Mouse (Mus musculus) heart, embryonic 16.5 days (tissue): ENCODE measurements around the gene Cpn2. TPM values are rescaled to one million over a fixed set of nuclear protein-coding genes. Genes with fewer than 3 reads are reported as not detected.

Source experiments
- ATAC-seq: fragments of 200-750 bp; cut with Nextera tagmentation; replicated peaks from 2 replicates; pipeline ENCODE4 v1.8.0; 2017; ENCODE audit warnings: moderate number of reproducible peaks; ENCODE audit not compliant: insufficient read depth, low FRiP score; ENCODE audit errors: extremely low read depth
- H3K27ac ChIP-seq: fragments of 300-500 bp; sonication (generic); 2 replicates; pipeline ENCODE4 v1.5.1; 2014; ENCODE audit warnings: mild to moderate bottlenecking, low read length, control low read depth, moderate library complexity
- H3K27me3 ChIP-seq: fragments of 300-500 bp; sonication (generic); 2 replicates; pipeline ENCODE4 v1.6.1; 2014; ENCODE audit warnings: low read length, mixed read lengths; ENCODE audit not compliant: control insufficient read depth, insufficient read depth
- H3K36me3 ChIP-seq: fragments of 300-500 bp; sonication (generic); 2 replicates; pipeline ENCODE4 v1.6.1; 2014; ENCODE audit not compliant: control insufficient read depth, insufficient read depth
- H3K4me1 ChIP-seq: fragments of 300-500 bp; sonication (generic); 2 replicates; pipeline ENCODE4 v1.6.1; 2014; ENCODE audit warnings: low read length, mixed read lengths; ENCODE audit not compliant: control insufficient read depth, insufficient read depth
- H3K4me2 ChIP-seq: fragments of 300-500 bp; sonication (generic); 2 replicates; pipeline ENCODE4 v1.6.1; 2014; ENCODE audit warnings: low read depth, mild to moderate bottlenecking, control low read depth, low read length
- H3K4me3 ChIP-seq: fragments of 300-500 bp; sonication (generic); 2 replicates; pipeline ENCODE4 v1.5.1; 2014; ENCODE audit warnings: mild to moderate bottlenecking, control low read depth, low read length
- H3K9ac ChIP-seq: fragments of 300-500 bp; sonication (generic); 2 replicates; pipeline ENCODE4 v1.6.1; 2014; ENCODE audit warnings: low read length, control low read depth
- H3K9me3 ChIP-seq: fragments of 300-500 bp; sonication (generic); replicated peaks from 2 replicates; pipeline ENCODE4 v1.6.1; 2016; ENCODE audit warnings: low read length; ENCODE audit not compliant: control insufficient read depth
- WGBS: fragments of 180-500 bp; shearing (Covaris S2); extraction: QIAGEN DNeasy Blood & Tissue Kit; methylation state at CpG from one replicate; pipeline ENCODE4 v1.1.7; 2014; 5-methylcytosine and 5-hydroxymethylcytosine counted together
- polyA plus RNA-seq: library from polyadenylated mRNA; unstranded; fragments of >200 nt; fragmentation: Nextera tagmentation; extraction: Ambion mirVana; gene quantifications from 2 replicates; pipeline ENCODE4 v1.2.1, GENCODE M21; 2015

Cpn2 gene
- polyA plus RNA-seq, 1 experiment from 2014 or later = not detected

DNA sequence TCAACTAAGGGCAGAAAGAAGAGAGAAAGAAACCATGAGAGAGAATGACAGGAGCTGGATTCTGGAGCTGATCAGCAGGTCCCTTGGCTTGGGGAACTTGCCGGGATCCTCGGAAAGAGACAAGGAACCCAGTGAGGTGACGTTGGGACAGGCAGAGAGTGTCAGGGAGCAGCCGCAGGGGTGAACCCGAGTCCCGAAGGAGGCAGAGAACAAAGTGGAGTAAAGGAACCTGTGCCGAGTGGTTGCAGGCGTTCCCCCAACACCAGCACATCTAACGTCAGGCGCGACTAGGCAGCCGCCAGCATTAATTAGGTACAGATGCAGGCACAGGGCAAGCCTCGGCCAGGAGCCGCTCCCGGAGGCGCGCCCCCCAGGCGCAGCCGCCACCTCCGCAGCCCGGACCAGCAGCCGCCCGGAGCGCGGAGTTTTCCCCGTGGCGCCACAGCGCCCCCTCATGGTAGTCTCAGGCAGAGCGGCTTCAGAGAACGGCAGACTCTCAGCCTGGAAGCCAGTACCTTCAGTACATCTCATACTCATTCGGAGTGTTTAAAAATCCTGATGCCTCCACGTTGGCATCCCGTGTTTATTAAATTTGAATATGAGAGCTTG is 31.1 kb downstream of the Cpn2 start:
- Histone ChIP-seq H3K4me2 (peak overlapping the region; percentile 73), H3K9me3 (no peaks in the 10 kb centered on the region), H3K27ac (0 out of 2 replicates have a peak overlapping the region, but pooled peaks have one; percentile 19), H3K4me1 (peaks cover 19% of the 10 kb centered on the region), H3K36me3 (no peaks in the 10 kb centered on the region), H3K27me3 (peaks cover 37% of the 10 kb centered on the region), H3K9ac (peak overlapping the region; percentile 66), H3K4me3 (peak overlapping the region; percentile 50)
- under 1% methylated on average over 33 of the region's 33 CpGs for WGBS
- peak; percentile 70 for ATAC-seq

DNA sequence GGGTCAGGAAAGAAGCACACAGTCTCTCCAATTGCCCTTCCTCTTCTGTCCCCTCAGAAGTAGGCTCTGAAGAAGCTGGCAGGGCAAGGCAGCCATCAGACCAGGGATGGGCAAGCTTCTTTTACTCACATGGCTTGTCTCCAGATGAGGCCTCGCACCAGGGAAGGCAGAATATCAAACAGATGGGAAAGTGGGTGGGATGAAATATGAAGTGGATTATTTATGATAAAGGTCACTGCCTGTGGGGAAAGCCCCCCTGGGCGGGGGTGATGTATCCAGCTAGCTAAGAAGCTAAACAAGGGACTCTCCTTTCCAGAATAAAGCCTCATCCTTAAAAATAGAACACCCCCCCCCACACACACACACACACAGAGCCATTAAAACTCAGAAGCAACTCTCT is 31.7 kb downstream of the Cpn2 start:
- peaks cover 19% of the 10 kb centered on the region for H3K4me1 ChIP-seq
- no peaks in the 10 kb centered on the region for H3K36me3 ChIP-seq
- H3K4me2 ChIP-seq = peak overlapping the region; percentile 73
- WGBS = 43% methylated on average over 2 of the region's 2 CpGs
- H3K27me3 ChIP-seq = peaks cover 37% of the 10 kb centered on the region
- ATAC-seq = no peak
- H3K9me3 ChIP-seq = no peaks in the 10 kb centered on the region
- H3K9ac ChIP-seq = peak overlapping the region; percentile 66; the same call in 1 of the 2 replicates
- H3K4me3 ChIP-seq = no peak overlapping the region; the same call in 1 of the 2 replicates
- no peak overlapping the region for H3K27ac ChIP-seq

DNA sequence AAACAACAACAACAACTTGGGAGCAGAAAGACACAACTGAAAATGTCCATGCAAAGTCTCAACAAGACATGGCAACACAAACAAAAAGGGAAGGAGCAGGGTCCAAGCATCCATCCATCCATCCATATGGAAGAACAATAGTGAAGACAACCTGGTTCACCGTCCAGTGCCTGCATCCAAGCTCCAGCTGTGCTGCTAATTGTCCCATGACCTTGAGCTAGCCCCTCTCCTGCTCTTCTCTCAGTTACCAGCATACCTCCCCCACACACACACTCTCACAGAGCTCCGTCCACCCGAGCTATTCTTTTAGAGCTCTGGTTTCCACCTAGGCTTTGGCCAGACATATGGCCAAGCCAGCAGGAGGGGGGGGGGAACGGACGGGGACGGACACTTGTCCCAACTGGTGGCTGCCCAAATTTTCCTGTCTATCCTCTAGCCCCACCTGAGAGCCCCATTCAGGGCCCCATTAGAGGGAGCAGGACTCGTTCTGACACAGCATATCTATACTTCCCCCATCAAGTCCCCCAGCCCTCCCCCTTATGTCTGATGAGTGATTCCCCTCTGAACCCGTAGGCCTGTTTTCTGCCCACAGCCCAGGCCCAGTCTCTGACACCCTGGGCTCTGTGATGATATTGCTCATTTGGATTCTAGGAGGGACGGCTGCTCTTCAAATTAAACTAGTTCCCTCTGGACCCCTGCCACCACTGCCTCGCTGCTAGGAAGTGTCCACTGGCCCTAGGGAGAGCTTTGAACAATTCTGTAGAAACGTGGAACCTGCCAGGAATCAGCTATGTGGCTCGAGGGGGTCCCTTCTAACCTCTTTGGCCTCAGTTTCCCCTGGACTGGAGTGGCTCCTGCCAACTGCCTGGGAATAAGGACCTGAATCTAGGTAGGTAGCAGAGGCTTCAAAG is 32.4 kb downstream of the Cpn2 start:
- Histone ChIP-seq H3K27ac (no peak overlapping the region), H3K4me2 (no peak overlapping the region), H3K36me3 (no peaks in the 10 kb centered on the region), H3K9me3 (no peaks in the 10 kb centered on the region), H3K4me3 (no peak overlapping the region), H3K4me1 (peaks cover 19% of the 10 kb centered on the region), H3K27me3 (peaks cover 37% of the 10 kb centered on the region), H3K9ac (no peak overlapping the region)
- WGBS = 64% methylated on average over 12 of the region's 12 CpGs
- no peak for ATAC-seq

- peaks cover 37% of the 10 kb centered on the region for H3K27me3 ChIP-seq
- 38% methylated on average over 8 of the region's 8 CpGs for WGBS
- H3K9me3 ChIP-seq = no peaks in the 10 kb centered on the region
- peaks cover 19% of the 10 kb centered on the region for H3K4me1 ChIP-seq
- H3K4me3 ChIP-seq = no peak overlapping the region
- H3K4me2 ChIP-seq = no peak overlapping the region
- no peak overlapping the region for H3K27ac ChIP-seq
- no peaks in the 10 kb centered on the region for H3K36me3 ChIP-seq
- no peak for ATAC-seq
- H3K9ac ChIP-seq = no peak overlapping the region
Measured at GRCm38 (mm10) chr16:30234077-30234476, 33.2 kb downstream of the Cpn2 start.

GRCm38 (mm10) chr16:30231882-30232604 is 35.3 kb downstream of the Cpn2 start:
- Histone ChIP-seq H3K9ac (no peak overlapping the region), H3K27me3 (peaks cover 22% of the 10 kb centered on the region), H3K4me2 (no peak overlapping the region), H3K27ac (no peak overlapping the region), H3K9me3 (no peaks in the 10 kb centered on the region), H3K4me3 (no peak overlapping the region), H3K4me1 (peaks cover 18% of the 10 kb centered on the region), H3K36me3 (no peaks in the 10 kb centered on the region)
- WGBS = 40% methylated on average over 13 of the region's 13 CpGs
- no peak for ATAC-seq

GRCm38 (mm10) chr16:30227352-30227751 is 39.9 kb downstream of the Cpn2 start:
- 34% methylated on average over 7 of the region's 7 CpGs for WGBS
- peak; percentile 38 for ATAC-seq
- Histone ChIP-seq H3K36me3 (no peaks in the 10 kb centered on the region), H3K4me1 (no peaks in the 10 kb centered on the region), H3K9me3 (no peaks in the 10 kb centered on the region), H3K4me3 (no peak overlapping the region), H3K27ac (no peak overlapping the region), H3K9ac (no peak overlapping the region), H3K27me3 (no peaks in the 10 kb centered on the region), H3K4me2 (no peak overlapping the region)

- Histone ChIP-seq H3K27ac (no peak overlapping the region), H3K9ac (no peak overlapping the region), H3K9me3 (no peaks in the 10 kb centered on the region), H3K4me1 (no peaks in the 10 kb centered on the region), H3K36me3 (no peaks in the 10 kb centered on the region), H3K4me2 (no peak overlapping the region), H3K4me3 (no peak overlapping the region), H3K27me3 (0 out of 2 replicates have a peak, but pooled peaks cover 2% of the 10 kb centered on the region)
- 79% methylated on average over 13 of the region's 13 CpGs for WGBS
- ATAC-seq = no peak
Measured at GRCm38 (mm10) chr16:30221161-30221782, 46.0 kb downstream of the Cpn2 start.

DNA sequence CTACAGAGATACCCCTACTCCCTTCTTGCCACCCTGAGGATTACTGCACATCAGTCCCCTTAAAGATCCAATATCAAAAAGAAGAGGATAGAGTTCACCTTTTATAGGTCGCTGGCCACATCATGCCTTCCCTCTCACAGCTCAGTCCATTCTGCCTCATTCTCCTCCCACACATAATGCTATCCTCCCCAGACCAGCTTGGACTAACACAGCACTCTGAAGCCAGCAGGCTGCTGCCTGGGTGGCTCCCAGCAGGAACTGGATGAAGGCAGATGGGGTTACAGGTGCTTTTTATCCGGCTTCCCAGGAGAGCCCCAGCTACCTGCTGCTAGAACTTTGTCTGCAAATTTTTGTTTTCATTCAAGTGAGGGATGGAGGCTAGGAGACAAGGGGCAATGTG is 51.5 kb downstream of the Cpn2 start:
- Histone ChIP-seq H3K4me2 (no peak overlapping the region), H3K9me3 (no peaks in the 10 kb centered on the region), H3K9ac (no peak overlapping the region), H3K4me3 (no peak overlapping the region), H3K27me3 (0 out of 2 replicates have a peak, but pooled peaks cover 2% of the 10 kb centered on the region), H3K4me1 (no peaks in the 10 kb centered on the region), H3K36me3 (no peaks in the 10 kb centered on the region), H3K27ac (no peak overlapping the region)
- no peak for ATAC-seq
- WGBS = 42% methylated on average over 2 of the region's 2 CpGs
